ENCODE assay signal across 13 mouse cellular contexts in the genomic region with DNA sequence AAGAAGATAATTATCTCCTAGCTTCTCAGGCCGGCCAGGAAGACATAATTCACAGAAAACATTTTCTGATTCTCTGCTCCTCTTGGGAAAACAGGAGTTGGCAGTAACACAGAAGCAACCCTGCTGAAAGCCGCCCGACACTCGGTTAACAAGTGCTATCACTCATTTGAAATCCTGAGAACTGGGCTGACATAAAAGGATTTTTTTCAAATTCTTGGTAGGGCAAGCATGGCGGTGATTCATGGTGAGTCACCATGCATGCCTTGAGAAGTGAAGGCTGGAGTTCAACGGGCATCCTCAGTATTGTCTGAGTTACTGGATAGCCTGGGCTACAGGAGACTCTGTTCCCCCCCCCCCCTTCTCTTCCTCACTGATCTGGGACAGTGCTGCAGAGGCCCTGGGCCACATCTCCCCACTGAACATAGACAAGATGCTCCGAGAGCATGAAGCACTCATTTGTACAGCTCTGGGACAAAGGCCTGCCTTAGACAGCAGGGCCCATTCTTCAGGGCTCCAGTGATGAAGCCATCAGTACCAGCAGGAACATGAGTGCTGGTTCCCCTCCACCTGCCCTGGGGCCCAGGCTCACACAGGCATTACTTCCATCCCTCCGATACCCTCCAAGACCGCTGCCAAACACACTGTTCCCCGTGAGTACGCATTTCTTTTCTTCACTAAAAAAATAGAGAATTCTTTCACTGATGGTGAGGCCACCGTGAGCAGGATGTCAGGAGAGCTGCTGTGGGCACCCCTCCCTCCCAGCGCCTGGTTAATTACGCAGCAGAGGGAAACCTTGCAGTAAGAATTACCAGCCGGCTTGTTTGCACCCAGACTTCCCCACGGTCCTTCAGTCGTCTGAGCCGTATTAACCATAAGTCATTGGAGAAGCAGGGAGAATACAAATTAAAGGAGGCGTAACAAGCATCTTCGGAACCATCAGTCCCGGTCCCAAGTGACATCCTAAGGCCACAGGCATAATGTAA. TPM values are rescaled to one million over a fixed set of nuclear protein-coding genes. Genes with fewer than 3 reads are reported as not detected.
DNase-seq lines count a peak whose midpoint lies in the region; ATAC-seq and TF ChIP-seq lines count a peak whose summit lies in the region.
"Had no signal": no experiment of that assay in that cellular context is flagged by ENCODE, and none has a peak within 500 bp of the region (broad histone marks: within the 10 kb centered on the region; RNA-seq: fewer than 3 reads in every experiment).

No protein-coding gene starts in this region.

- WGBS in hindbrain, embryonic 12.5 days, result 81% methylated on average over 21 of the region's 21 CpGs
- WGBS in hindbrain, embryonic 10.5 days, result 83% methylated on average over 21 of the region's 21 CpGs
- WGBS in hindbrain, embryonic 16.5 days, result 65% methylated on average over 21 of the region's 21 CpGs

- no peaks in the 10 kb centered on the region for H3K36me3 ChIP-seq in hindbrain, embryonic 12.5 days
- 0 out of 2 replicates have a peak, but pooled peaks cover 5% of the 10 kb centered on the region for H3K36me3 ChIP-seq in hindbrain, embryonic 10.5 days
- no peaks in the 10 kb centered on the region for H3K36me3 ChIP-seq in hindbrain, embryonic 16.5 days (ENCODE audit: control insufficient read depth, insufficient read depth, low read length)
- H3K36me3 ChIP-seq: liver, embryonic 13.5 days had no signal

- DNase-seq in hindbrain, embryonic 10.5 days (ENCODE audit: low spot score), result no peak
- peak; percentile 41 for DNase-seq in urinary bladder, postnatal 14 days (ENCODE audit: low spot score)
- DNase-seq in urinary bladder, postnatal 25 days (ENCODE audit: low spot score), result no peak
- DNase-seq in layer of hippocampus, postnatal 25 days (ENCODE audit: extremely low spot score in 1 of 2, low spot score in 1 of 2), result no peak
- no peak for DNase-seq in left cerebral cortex, adult 2 months (ENCODE audit: extremely low spot score in 1 of 2, low spot score in 2 of 2)
- no peak for DNase-seq in right cerebral cortex, postnatal 25 days
- DNase-seq: B cell, adult 2 months; cerebellum, postnatal 36 days; liver, embryonic 13.5 days; right cerebral cortex, postnatal 4 days had no signal

- no peak for TF ChIP-seq CTCF in left cerebral cortex, adult 2 months (IDR thresholded peaks at IDR 0.05)

- H3K4me3 ChIP-seq in hindbrain, embryonic 12.5 days, result no peak overlapping the region
- no peak overlapping the region for H3K4me3 ChIP-seq in hindbrain, embryonic 10.5 days
- H3K4me3 ChIP-seq in hindbrain, embryonic 16.5 days (ENCODE audit: low read length), result no peak overlapping the region
- H3K4me3 ChIP-seq in left cerebral cortex, adult 2 months, result no peak overlapping the region
- H3K4me3 ChIP-seq: liver, embryonic 13.5 days had no signal

- no peak overlapping the region for H3K4me2 ChIP-seq in hindbrain, embryonic 12.5 days (replicated peaks)
- H3K4me2 ChIP-seq in hindbrain, embryonic 16.5 days (ENCODE audit: low read length), result no peak overlapping the region
- H3K4me2 ChIP-seq: liver, embryonic 13.5 days had no signal

- H3K27ac ChIP-seq in hindbrain, embryonic 12.5 days, result peak overlapping the region; percentile 52
- no peak overlapping the region for H3K27ac ChIP-seq in hindbrain, embryonic 10.5 days
- H3K27ac ChIP-seq in hindbrain, embryonic 16.5 days (ENCODE audit: low read depth, low read length), result no peak overlapping the region
- H3K27ac ChIP-seq in left cerebral cortex, adult 2 months, result no peak overlapping the region
- H3K27ac ChIP-seq: liver, embryonic 13.5 days had no signal

- H3K4me1 ChIP-seq in hindbrain, embryonic 12.5 days, result peaks cover 7% of the 10 kb centered on the region; the same call in 1 of the 2 replicates
- H3K4me1 ChIP-seq in hindbrain, embryonic 10.5 days (replicated peaks), result no peaks in the 10 kb centered on the region; the same call in 1 of the 2 replicates
- no peaks in the 10 kb centered on the region for H3K4me1 ChIP-seq in hindbrain, embryonic 16.5 days (ENCODE audit: control insufficient read depth, insufficient read depth, low read depth, low read length)
- H3K4me1 ChIP-seq: liver, embryonic 13.5 days had no signal

- no peak for ATAC-seq in hindbrain, embryonic 12.5 days (ENCODE audit: low FRiP score)
- ATAC-seq in hindbrain, embryonic 16.5 days, result peak; percentile 30; the same call in 1 of the 2 replicates
- ATAC-seq: inflammation-experienced regulatory T-cells, adult 6 months had no signal

- no peaks in the 10 kb centered on the region for H3K9me3 ChIP-seq in hindbrain, embryonic 12.5 days (replicated peaks)
- no peaks in the 10 kb centered on the region for H3K9me3 ChIP-seq in hindbrain, embryonic 10.5 days
- H3K9me3 ChIP-seq in hindbrain, embryonic 16.5 days (ENCODE audit: control insufficient read depth, low read length), result no peaks in the 10 kb centered on the region
- H3K9me3 ChIP-seq: liver, embryonic 13.5 days had no signal

- H3K27me3 ChIP-seq in hindbrain, embryonic 12.5 days, result no peaks in the 10 kb centered on the region
- H3K27me3 ChIP-seq in hindbrain, embryonic 10.5 days (ENCODE audit: insufficient read depth, poor library complexity, severe bottlenecking), result no peaks in the 10 kb centered on the region
- no peaks in the 10 kb centered on the region for H3K27me3 ChIP-seq in hindbrain, embryonic 16.5 days (replicated peaks; ENCODE audit: control insufficient read depth, insufficient read depth, low read length)
- H3K27me3 ChIP-seq: liver, embryonic 13.5 days had no signal

- no peak overlapping the region for H3K9ac ChIP-seq in hindbrain, embryonic 12.5 days
- H3K9ac ChIP-seq in hindbrain, embryonic 16.5 days (ENCODE audit: low read depth, low read length), result no peak overlapping the region
- H3K9ac ChIP-seq: liver, embryonic 13.5 days had no signal

- intact Hi-C loops in left cerebral cortex, adult 2 months (cut with DNase I), result no loop called here

RNA-seq across cellular contexts. Expression of a gene that starts 14.4 kb away (rescaled TPM):
- polyA plus RNA-seq in hindbrain, embryonic 12.5 days (2016; fragmentation: Nextera tagmentation; extraction: Ambion mirVana), result 78.0 and 82.4 TPM in 2 replicates
- polyA plus RNA-seq in hindbrain, embryonic 10.5 days (2016; fragmentation: Nextera tagmentation; extraction: Ambion mirVana), result 126 and 131 TPM in 2 replicates
- polyA plus RNA-seq in hindbrain, embryonic 16.5 days (2015; fragmentation: Nextera tagmentation; extraction: Ambion mirVana), result 80.1 and 82.3 TPM in 2 replicates
- 10 to 100 TPM; 59.7 to 60.0 TPM for total RNA-seq in layer of hippocampus, postnatal 25 days (2021)
- 10 to 100 TPM; 58.5 to 74.0 TPM for total RNA-seq in left cerebral cortex, adult 2 months (2021)

RNA-seq across cellular contexts. Expression of a gene that starts 36.7 kb away (rescaled TPM):
- 9.1 and 9.8 TPM in 2 replicates for polyA plus RNA-seq in hindbrain, embryonic 12.5 days (2016; fragmentation: Nextera tagmentation; extraction: Ambion mirVana)
- 5.5 and 8.8 TPM in 2 replicates for polyA plus RNA-seq in hindbrain, embryonic 10.5 days (2016; fragmentation: Nextera tagmentation; extraction: Ambion mirVana)
- 7.6 and 8.7 TPM in 2 replicates for polyA plus RNA-seq in hindbrain, embryonic 16.5 days (2015; fragmentation: Nextera tagmentation; extraction: Ambion mirVana)
- 10 to 100 TPM; 17.0 to 17.9 TPM for total RNA-seq in layer of hippocampus, postnatal 25 days (2021)
- total RNA-seq in left cerebral cortex, adult 2 months (2021), result 10 to 100 TPM; 16.6 to 17.4 TPM

RNA-seq across cellular contexts. Expression of a gene that starts 54.6 kb away (rescaled TPM):
- polyA plus RNA-seq in hindbrain, embryonic 12.5 days (2016; fragmentation: Nextera tagmentation; extraction: Ambion mirVana), result 62.2 and 67.9 TPM in 2 replicates
- 59.2 and 75.5 TPM in 2 replicates for polyA plus RNA-seq in hindbrain, embryonic 10.5 days (2016; fragmentation: Nextera tagmentation; extraction: Ambion mirVana)
- 47.1 and 58.4 TPM in 2 replicates for polyA plus RNA-seq in hindbrain, embryonic 16.5 days (2015; fragmentation: Nextera tagmentation; extraction: Ambion mirVana)
- 10 to 100 TPM; 34.3 to 37.7 TPM for total RNA-seq in layer of hippocampus, postnatal 25 days (2021)
- 10 to 100 TPM; 32.9 to 37.4 TPM for total RNA-seq in left cerebral cortex, adult 2 months (2021)

RNA-seq across cellular contexts. Expression of a gene that starts 54.7 kb away (rescaled TPM):
- 1.3 and 1.4 TPM in 2 replicates for polyA plus RNA-seq in hindbrain, embryonic 12.5 days (2016; fragmentation: Nextera tagmentation; extraction: Ambion mirVana)
- 1.1 and 1.7 TPM in 2 replicates for polyA plus RNA-seq in hindbrain, embryonic 10.5 days (2016; fragmentation: Nextera tagmentation; extraction: Ambion mirVana)
- 1.7 and 1.8 TPM in 2 replicates for polyA plus RNA-seq in hindbrain, embryonic 16.5 days (2015; fragmentation: Nextera tagmentation; extraction: Ambion mirVana)
- total RNA-seq in layer of hippocampus, postnatal 25 days (2021), result under 1 TPM; 0.89 TPM
- 1 to 10 TPM; 2.0 to 2.8 TPM for total RNA-seq in left cerebral cortex, adult 2 months (2021)

RNA-seq across cellular contexts. Expression of a gene that starts 56.1 kb away (rescaled TPM):
- polyA plus RNA-seq in hindbrain, embryonic 12.5 days (2016; fragmentation: Nextera tagmentation; extraction: Ambion mirVana), result 10.6 and 11.2 TPM in 2 replicates
- 5.8 and 8.0 TPM in 2 replicates for polyA plus RNA-seq in hindbrain, embryonic 10.5 days (2016; fragmentation: Nextera tagmentation; extraction: Ambion mirVana)
- polyA plus RNA-seq in hindbrain, embryonic 16.5 days (2015; fragmentation: Nextera tagmentation; extraction: Ambion mirVana), result 11.7 and 13.1 TPM in 2 replicates
- 1 to 10 TPM; 5.4 TPM for total RNA-seq in layer of hippocampus, postnatal 25 days (2021)
- total RNA-seq in left cerebral cortex, adult 2 months (2021), result 1 to 10 TPM; 2.6 TPM
- polyA plus RNA-seq: inflammation-experienced regulatory T-cells, adult 6 months had no signal
